Mouse (Mus musculus) testis, adult 2 months (tissue): Measurements from ENCODE around the gene Gm11937.

Experiments
- CTCF ChIP-seq: fragments of 200-500 bp; IDR thresholded peaks from 2 replicates; pipeline ENCODE4 v1.5.1; 2012; ENCODE audit warnings: low read depth, mild to moderate bottlenecking, inconsistent platforms, low read length, moderate library complexity; ENCODE audit not compliant: control insufficient read depth, insufficient read depth, insufficient replicate concordance
- POLR2A ChIP-seq: fragments of 200-500 bp; IDR thresholded peaks from 2 replicates; pipeline ENCODE4 v1.6.1; 2012; ENCODE audit warnings: low read depth, mild to moderate bottlenecking, inconsistent platforms, low read length, moderate library complexity; ENCODE audit not compliant: control insufficient read depth

- TF ChIP-seq POLR2A (no peak), CTCF (no peak)
Observed at GRCm38 (mm10) chr11:99659256-99659655, 49.3 kb upstream of the Gm11937 start.
